Mouse (Mus musculus) heart, embryonic 11.5 days (tissue): ENCODE results near the gene Nt5c1b. TPM values are rescaled to one million over a fixed set of nuclear protein-coding genes. Genes with fewer than 3 reads are reported as not detected.

ENCODE experiments used
- ATAC-seq: fragments of 200-750 bp; cut with Nextera tagmentation; replicated peaks from 2 replicates; pipeline ENCODE4 v1.8.0; 2017; ENCODE audit warnings: moderate library complexity; ENCODE audit not compliant: insufficient number of reproducible peaks, low FRiP score, low TSS enrichment
- H3K27ac ChIP-seq: fragments of 300-500 bp; sonication (generic); 2 replicates; pipeline ENCODE4 v1.5.1; 2014; ENCODE audit warnings: mild to moderate bottlenecking, low read depth, low read length
- H3K27me3 ChIP-seq: fragments of 300-500 bp; sonication (generic); 2 replicates; pipeline ENCODE4 v1.6.1; 2014; ENCODE audit warnings: mild to moderate bottlenecking, low read length, mixed read lengths; ENCODE audit not compliant: control insufficient read depth, insufficient read depth
- H3K36me3 ChIP-seq: fragments of 300-500 bp; sonication (generic); 2 replicates; pipeline ENCODE4 v1.6.1; 2014; ENCODE audit warnings: mild to moderate bottlenecking, low read length, moderate library complexity, mixed read lengths; ENCODE audit not compliant: control insufficient read depth, insufficient read depth
- H3K4me1 ChIP-seq: fragments of 300-500 bp; sonication (generic); 2 replicates; pipeline ENCODE4 v1.6.1; 2014; ENCODE audit warnings: low read length; ENCODE audit not compliant: control insufficient read depth, insufficient read depth
- H3K4me2 ChIP-seq: fragments of 300-500 bp; sonication (generic); 2 replicates; pipeline ENCODE4 v1.6.1; 2014; ENCODE audit warnings: mild to moderate bottlenecking, moderate library complexity
- H3K4me3 ChIP-seq: fragments of 300-500 bp; sonication (generic); 2 replicates; pipeline ENCODE4 v1.5.1; 2014; ENCODE audit warnings: low read depth, low read length
- H3K9ac ChIP-seq: fragments of 300-500 bp; sonication (generic); 2 replicates; pipeline ENCODE4 v1.6.1; 2014; ENCODE audit warnings: mild to moderate bottlenecking, low read depth, low read length, moderate library complexity
- H3K9me3 ChIP-seq: fragments of 300-500 bp; sonication (generic); replicated peaks from 2 replicates; pipeline ENCODE4 v1.6.1; 2016; ENCODE audit warnings: low read length; ENCODE audit not compliant: control insufficient read depth
- WGBS: fragments of 180-500 bp; shearing (Covaris S2); extraction: QIAGEN DNeasy Blood & Tissue Kit; methylation state at CpG from one replicate; pipeline ENCODE4 v1.1.7; 2014; ENCODE audit not compliant: insufficient replicate concordance; 5-methylcytosine and 5-hydroxymethylcytosine counted together
- polyA plus RNA-seq: library from polyadenylated mRNA; unstranded; fragments of >200 nt; fragmentation: Nextera tagmentation; extraction: Ambion mirVana; gene quantifications from 2 replicates; pipeline ENCODE4 v1.2.1, GENCODE M21; 2014

Gene Nt5c1b
- polyA plus RNA-seq, 1 experiment from 2014 or later: not detected

DNA sequence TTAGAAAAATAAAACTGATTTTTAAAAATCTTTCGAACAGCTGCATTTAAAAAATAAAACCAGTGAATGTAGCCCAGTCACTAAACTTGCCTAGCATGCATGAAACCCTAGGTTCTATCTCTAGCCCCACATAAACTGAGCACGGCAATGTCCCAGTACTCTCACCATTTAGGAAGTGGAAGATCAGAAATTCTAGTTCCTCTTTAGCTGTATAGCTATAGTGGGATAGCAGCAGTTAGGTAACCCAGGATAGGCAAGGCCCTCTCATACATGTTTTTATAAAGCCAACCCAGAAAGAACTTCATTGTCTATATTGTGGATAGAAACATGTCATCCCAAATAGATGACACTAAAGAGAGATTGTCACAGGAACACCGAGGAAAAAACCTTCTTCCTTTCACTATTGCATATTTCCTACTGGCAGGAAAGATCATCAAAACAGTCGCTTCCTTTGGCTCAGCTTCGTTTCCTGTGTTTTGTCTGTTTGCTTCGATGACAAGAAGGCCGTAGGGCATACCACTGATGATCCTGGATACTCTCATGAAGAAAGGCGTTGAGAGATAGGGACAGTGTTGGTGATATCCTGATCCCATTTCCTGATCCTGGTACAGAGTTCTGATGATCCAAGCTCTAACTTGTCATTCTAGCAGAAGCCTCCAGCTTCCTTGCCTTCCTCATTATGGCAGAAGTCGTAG is 32.8 kb downstream of the Nt5c1b start:
- H3K9ac ChIP-seq: no peak overlapping the region
- WGBS: 61% methylated on average over 9 of the region's 9 CpGs
- no peaks in the 10 kb centered on the region for H3K9me3 ChIP-seq
- H3K27me3 ChIP-seq: no peaks in the 10 kb centered on the region
- no peaks in the 10 kb centered on the region for H3K4me1 ChIP-seq
- no peak overlapping the region for H3K27ac ChIP-seq
- H3K4me2 ChIP-seq: no peak overlapping the region
- H3K36me3 ChIP-seq: no peaks in the 10 kb centered on the region
- no peak overlapping the region for H3K4me3 ChIP-seq
- no peak for ATAC-seq

GRCm38 (mm10) chr12:10410511-10411179 is 40.9 kb downstream of the Nt5c1b start:
- 87% methylated on average over 3 of the region's 3 CpGs for WGBS

DNA sequence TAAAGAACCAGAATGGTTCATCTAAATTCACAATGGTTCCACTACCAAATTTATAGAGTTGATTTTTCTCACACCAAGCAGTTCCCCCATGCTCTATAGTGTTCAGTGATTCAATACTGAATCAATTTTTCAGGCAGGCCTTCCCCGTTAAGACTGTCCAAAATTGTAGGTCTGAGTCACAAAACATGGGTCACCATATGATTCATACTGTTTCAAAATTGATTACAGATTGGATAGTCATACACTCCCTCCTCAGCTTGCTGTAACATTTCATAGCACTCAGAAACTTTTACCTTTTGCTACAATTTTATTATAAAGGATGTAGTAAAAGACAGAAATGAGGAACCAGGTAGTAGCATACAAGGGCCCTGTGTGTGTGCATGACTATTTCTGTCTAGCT is 41.7 kb downstream of the Nt5c1b start:
- Histone ChIP-seq H3K27me3 (no peaks in the 10 kb centered on the region), H3K9me3 (no peaks in the 10 kb centered on the region), H3K27ac (no peak overlapping the region), H3K4me1 (peaks cover 6% of the 10 kb centered on the region), H3K4me2 (no peak overlapping the region), H3K9ac (no peak overlapping the region), H3K4me3 (no peak overlapping the region), H3K36me3 (no peaks in the 10 kb centered on the region)
- 92% methylated on average over 1 of the region's 1 CpGs for WGBS
- ATAC-seq: no peak

More at GRCm38 (mm10) chr12:10410511-10411179, 40.9 kb downstream of the Nt5c1b start:
- H3K9me3 ChIP-seq: no peaks in the 10 kb centered on the region
- no peak overlapping the region for H3K9ac ChIP-seq
- peaks cover 6% of the 10 kb centered on the region for H3K4me1 ChIP-seq
- no peaks in the 10 kb centered on the region for H3K27me3 ChIP-seq
- H3K4me3 ChIP-seq: no peak overlapping the region
- ATAC-seq: no peak
- no peaks in the 10 kb centered on the region for H3K36me3 ChIP-seq
- no peak overlapping the region for H3K4me2 ChIP-seq
- H3K27ac ChIP-seq: no peak overlapping the region

DNA sequence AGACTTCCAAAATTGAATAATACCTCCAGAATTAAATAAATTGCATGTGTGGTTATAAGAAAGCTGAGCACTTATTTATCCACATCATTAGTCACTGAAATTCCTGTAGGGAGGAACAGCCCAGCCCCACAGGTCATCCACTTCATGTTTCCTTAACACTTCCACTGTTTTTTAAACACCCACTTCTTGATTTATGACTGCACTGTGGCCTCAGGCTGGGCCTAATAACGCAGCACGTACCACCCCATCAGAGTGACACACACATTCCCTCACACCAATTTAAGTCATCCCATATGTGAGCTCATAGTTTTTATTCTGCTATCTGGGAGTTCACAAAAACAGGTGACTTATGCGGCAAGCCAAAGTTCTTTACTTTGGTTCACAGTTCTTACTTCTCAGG is 52.6 kb downstream of the Nt5c1b start:
- Histone ChIP-seq H3K9ac (no peak overlapping the region), H3K36me3 (no peaks in the 10 kb centered on the region), H3K4me3 (no peak overlapping the region), H3K9me3 (no peaks in the 10 kb centered on the region), H3K27me3 (no peaks in the 10 kb centered on the region), H3K4me1 (no peaks in the 10 kb centered on the region), H3K4me2 (no peak overlapping the region), H3K27ac (no peak overlapping the region)
- ATAC-seq: no peak
- WGBS: 73% methylated on average over 3 of the region's 3 CpGs

DNA sequence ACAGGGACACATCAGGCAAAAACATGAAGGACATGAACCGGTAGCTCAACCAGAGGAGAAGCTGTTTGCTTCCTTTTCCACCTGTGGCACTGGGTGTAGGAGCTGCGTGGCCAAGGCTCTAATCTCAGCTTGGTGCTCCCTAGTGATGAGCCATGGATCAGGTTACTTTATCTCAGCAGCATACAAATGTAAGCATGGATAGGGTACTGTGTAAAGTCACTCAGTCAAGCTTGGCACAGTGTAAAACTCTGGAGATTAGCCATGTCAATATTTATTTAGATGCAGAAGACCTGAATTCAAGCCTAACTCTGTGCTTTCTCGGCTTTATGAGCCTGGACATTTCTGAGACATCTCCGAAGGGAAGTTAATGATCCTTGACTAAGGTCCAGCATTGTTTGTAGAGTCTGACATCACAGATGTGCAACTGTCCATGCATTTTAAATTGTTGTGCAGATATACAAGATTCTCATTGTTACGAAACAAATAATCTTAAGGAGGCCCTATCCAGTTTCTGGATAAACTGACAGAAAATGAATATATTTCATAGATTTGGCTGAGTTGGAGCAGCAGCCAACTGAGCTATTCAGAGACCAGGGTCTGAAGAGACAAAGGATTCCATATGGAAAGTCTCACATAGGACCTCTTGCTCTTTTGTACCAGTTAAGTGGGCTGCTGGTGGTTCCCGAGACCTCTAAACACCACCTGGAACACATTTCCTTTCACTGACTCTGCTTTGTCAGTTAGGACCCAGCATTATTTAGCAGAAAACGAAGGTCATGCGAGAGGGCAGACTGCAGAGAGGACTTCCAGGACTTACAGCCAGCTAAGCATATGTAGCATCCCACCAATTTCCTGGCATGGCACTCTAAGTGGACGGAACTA is 56.5 kb downstream of the Nt5c1b start:
- no peak for ATAC-seq
- Histone ChIP-seq H3K27me3 (no peaks in the 10 kb centered on the region), H3K9me3 (no peaks in the 10 kb centered on the region), H3K4me3 (no peak overlapping the region), H3K27ac (no peak overlapping the region), H3K9ac (no peak overlapping the region), H3K4me2 (no peak overlapping the region), H3K36me3 (no peaks in the 10 kb centered on the region), H3K4me1 (no peaks in the 10 kb centered on the region)
- 65% methylated on average over 9 of the region's 9 CpGs for WGBS

GRCm38 (mm10) chr12:10430999-10431398 is 61.2 kb downstream of the Nt5c1b start:
- WGBS: 92% methylated on average over 1 of the region's 1 CpGs
- H3K4me2 ChIP-seq: no peak overlapping the region
- no peaks in the 10 kb centered on the region for H3K9me3 ChIP-seq
- H3K27me3 ChIP-seq: no peaks in the 10 kb centered on the region
- ATAC-seq: no peak
- no peaks in the 10 kb centered on the region for H3K36me3 ChIP-seq
- no peak overlapping the region for H3K4me3 ChIP-seq
- no peak overlapping the region for H3K9ac ChIP-seq
- H3K4me1 ChIP-seq: no peaks in the 10 kb centered on the region
- H3K27ac ChIP-seq: no peak overlapping the region

DNA sequence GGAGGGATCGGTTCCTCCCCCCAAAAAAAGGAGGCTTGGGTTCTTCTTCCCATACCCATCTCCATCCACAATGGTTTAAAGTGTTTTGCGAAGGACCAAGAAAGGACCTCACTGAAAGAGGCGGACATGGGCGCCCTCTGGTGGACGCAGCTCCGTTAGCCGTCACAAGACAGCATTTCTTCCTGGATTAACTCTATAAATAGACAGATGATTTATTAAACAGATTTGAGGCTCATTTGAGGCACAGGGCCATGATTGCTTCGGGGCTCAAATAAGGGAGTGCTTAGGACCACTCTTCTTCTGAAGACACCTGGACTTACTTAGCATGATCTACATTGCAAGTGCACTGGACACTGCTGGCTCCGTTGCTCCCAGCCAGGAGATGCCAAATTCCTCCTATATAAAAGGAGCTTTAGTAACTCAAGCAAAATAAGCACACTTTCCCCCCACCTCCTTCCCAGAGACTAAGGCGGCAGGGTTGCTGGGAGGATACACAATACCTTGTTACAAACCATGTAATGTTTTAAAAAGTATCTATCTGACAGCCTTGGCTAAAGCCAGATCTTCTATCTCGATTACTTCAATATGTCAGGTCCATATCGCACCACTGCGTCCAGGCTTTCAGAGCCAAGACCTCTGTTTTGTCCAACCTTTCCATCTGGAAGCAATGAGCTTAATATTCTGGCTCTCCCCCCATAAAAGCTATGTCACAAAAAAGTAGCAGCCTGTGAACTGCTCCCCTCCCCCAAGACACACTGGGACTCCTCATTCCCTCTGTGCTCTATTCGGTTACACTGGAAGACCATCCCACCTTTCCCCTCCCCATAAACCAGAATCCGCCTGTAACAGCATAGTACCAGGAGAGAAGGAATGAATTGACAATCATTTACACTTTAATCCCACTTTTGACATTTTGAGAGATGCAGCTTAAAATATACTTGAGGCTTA is 68.6 kb downstream of the Nt5c1b start:
- H3K27ac ChIP-seq: no peak overlapping the region
- H3K9me3 ChIP-seq: no peaks in the 10 kb centered on the region
- no peak overlapping the region for H3K9ac ChIP-seq
- no peak overlapping the region for H3K4me3 ChIP-seq
- no peak overlapping the region for H3K4me2 ChIP-seq
- H3K27me3 ChIP-seq: no peaks in the 10 kb centered on the region
- 30% methylated on average over 15 of the region's 15 CpGs for WGBS
- no peak for ATAC-seq
- H3K36me3 ChIP-seq: no peaks in the 10 kb centered on the region
- no peaks in the 10 kb centered on the region for H3K4me1 ChIP-seq
